Mouse (Mus musculus) testis, adult 2 months (tissue): ENCODE results near the gene Ptgir. TPM values are rescaled to one million over a fixed set of nuclear protein-coding genes. Genes with fewer than 3 reads are reported as not detected.

Source experiments
- H3K27ac ChIP-seq: fragments of 200-500 bp; 2 replicates; pipeline ENCODE4 v1.5.1; 2012; ENCODE audit warnings: low read depth, low read length; ENCODE audit not compliant: control insufficient read depth, insufficient read depth
- H3K27me3 ChIP-seq: fragments of 200-500 bp; 2 replicates; pipeline ENCODE4 v1.6.1; 2012; ENCODE audit warnings: mild to moderate bottlenecking, low read length, moderate library complexity; ENCODE audit not compliant: control insufficient read depth, insufficient read depth
- H3K36me3 ChIP-seq: fragments of 200-500 bp; 2 replicates; pipeline ENCODE4 v1.6.1; 2012; ENCODE audit warnings: mild to moderate bottlenecking, low read length; ENCODE audit not compliant: control insufficient read depth, insufficient read depth
- H3K4me1 ChIP-seq: fragments of 200-500 bp; 2 replicates; pipeline ENCODE4 v1.6.1; 2012; ENCODE audit warnings: low read length; ENCODE audit not compliant: control insufficient read depth, insufficient read depth
- H3K4me3 ChIP-seq: fragments of 200-500 bp; 2 replicates; pipeline ENCODE4 v1.5.1; 2012; ENCODE audit warnings: low read depth, mild to moderate bottlenecking, low read length, moderate library complexity, mixed read lengths; ENCODE audit not compliant: control insufficient read depth
- CTCF ChIP-seq: fragments of 200-500 bp; IDR thresholded peaks from 2 replicates; pipeline ENCODE4 v1.5.1; 2012; ENCODE audit warnings: low read depth, mild to moderate bottlenecking, inconsistent platforms, low read length, moderate library complexity; ENCODE audit not compliant: control insufficient read depth, insufficient read depth, insufficient replicate concordance
- POLR2A ChIP-seq: fragments of 200-500 bp; IDR thresholded peaks from 2 replicates; pipeline ENCODE4 v1.6.1; 2012; ENCODE audit warnings: low read depth, mild to moderate bottlenecking, inconsistent platforms, low read length, moderate library complexity; ENCODE audit not compliant: control insufficient read depth
- polyA plus RNA-seq: library from polyadenylated mRNA; depleted of rRNA; stranded (reverse); fragments of >200 nt; gene quantifications from 2 replicates; pipeline ENCODE4 v1.2.3, GENCODE M21; 2012

Ptgir gene
- polyA plus RNA-seq, 1 experiment = 0.20 TPM

DNA sequence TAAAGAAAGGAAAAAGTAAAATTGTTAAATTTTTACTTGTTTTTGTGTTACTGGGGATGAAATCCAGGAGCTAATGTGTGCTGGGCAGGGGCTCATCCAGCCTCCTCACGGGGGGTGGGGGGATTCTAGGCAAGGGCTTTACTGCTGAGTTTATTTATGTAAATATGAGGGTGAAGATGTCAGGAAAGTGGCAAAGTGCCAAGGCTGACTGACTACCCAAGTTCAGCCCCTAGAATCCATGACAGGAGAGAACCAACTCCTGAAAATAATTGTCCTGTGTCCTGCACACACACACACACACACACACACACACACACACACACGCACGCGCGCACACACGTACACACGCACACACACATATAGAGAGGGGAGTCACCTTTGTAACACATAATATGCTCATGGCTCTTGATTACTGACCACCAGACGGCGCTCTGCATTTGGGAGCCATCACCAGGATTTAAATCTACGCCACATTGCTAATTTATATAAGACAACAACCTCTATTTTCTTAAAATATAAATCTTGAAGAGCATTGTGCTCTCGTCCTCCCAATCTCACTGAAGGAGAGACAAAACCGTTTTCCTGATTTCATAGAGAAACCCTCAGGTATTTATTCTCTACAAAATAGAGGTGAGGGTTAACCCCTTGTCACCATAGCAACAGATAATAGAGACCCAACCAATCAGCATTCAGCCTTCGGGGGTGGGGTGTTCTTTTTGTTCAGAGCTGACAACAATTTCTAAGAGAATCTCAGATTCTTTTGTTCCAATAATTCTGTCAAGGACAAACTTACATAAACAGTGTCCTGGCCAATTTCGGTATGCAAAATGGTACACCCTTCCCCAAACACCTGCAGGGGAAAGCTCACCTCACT, 26.7 kb downstream of the Ptgir start:
- peaks cover 9% of the 10 kb centered on the region for H3K4me1 ChIP-seq
- TF ChIP-seq POLR2A (no peak), CTCF (0 out of 2 replicates have a peak, but pooled peaks have one; percentile 3)
- peak overlapping the region; percentile 77 for H3K4me3 ChIP-seq
- H3K27me3 ChIP-seq = no peaks in the 10 kb centered on the region
- H3K36me3 ChIP-seq = no peaks in the 10 kb centered on the region
- no peak overlapping the region for H3K27ac ChIP-seq

DNA sequence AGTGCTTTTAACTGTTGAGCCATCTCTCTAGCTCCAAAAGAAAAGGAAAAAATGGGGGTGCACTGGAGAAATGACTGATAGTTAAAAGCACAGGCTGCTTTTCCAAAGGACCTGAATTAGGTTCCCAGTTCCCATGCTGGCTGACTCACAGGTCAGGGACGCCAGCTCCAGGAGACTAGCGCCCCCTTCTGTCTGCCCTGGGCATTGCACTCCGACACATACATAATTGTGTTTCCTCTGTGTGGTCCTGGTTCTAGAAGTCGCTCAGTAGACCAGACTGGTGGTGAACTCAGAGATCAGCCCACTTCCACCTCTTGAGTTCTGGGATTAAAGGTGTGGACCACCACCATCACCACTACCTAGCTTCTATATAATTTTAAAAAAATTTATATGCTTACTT, 31.0 kb downstream of the Ptgir start:
- no peaks in the 10 kb centered on the region for H3K27me3 ChIP-seq

DNA sequence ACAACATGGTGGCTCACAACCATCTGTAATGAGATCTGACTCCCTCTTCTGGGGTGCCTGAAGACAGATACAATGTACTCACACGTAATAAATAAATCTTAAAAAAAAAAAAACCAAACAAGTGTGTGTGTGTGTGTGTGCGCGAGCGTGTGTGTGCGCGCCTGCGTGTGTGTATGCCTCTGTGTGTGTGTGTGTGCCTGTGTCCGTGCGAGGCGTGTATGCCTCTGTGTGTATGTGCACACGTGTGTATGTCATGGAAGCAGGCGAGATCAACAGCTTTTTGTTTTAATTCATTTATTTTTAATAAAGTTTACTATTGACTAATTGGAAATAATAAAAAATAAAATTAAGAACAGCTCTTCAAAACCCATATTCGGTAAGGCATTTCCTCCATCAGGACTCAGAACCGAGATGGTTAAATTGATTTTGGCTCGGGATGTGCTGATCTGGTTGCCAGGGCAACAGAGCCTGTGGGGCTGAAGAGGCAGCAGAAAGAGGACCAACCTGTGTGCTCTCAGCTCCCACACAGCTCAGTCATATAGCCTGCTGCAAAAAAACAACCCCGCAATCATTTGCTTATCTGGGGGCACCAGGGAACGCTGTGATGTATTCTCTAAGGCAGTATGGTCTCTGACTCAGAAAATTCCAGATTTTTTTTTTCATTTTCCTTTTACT, 32.0 kb downstream of the Ptgir start:
- H3K4me1 ChIP-seq = no peaks in the 10 kb centered on the region; the same call in 1 of the 2 replicates
- no peaks in the 10 kb centered on the region for H3K36me3 ChIP-seq
- TF ChIP-seq POLR2A = no peak
- TF ChIP-seq CTCF = no peak
- H3K27ac ChIP-seq = no peak overlapping the region
- no peak overlapping the region for H3K4me3 ChIP-seq
- no peaks in the 10 kb centered on the region for H3K27me3 ChIP-seq

More for the DNA sequence above, 31.0 kb downstream of the Ptgir start:
- H3K27ac ChIP-seq = no peak overlapping the region
- peak; percentile 95 for TF ChIP-seq CTCF
- TF ChIP-seq POLR2A = no peak
- no peaks in the 10 kb centered on the region for H3K36me3 ChIP-seq
- H3K4me1 ChIP-seq = peaks cover 4% of the 10 kb centered on the region
- H3K4me3 ChIP-seq = no peak overlapping the region

DNA sequence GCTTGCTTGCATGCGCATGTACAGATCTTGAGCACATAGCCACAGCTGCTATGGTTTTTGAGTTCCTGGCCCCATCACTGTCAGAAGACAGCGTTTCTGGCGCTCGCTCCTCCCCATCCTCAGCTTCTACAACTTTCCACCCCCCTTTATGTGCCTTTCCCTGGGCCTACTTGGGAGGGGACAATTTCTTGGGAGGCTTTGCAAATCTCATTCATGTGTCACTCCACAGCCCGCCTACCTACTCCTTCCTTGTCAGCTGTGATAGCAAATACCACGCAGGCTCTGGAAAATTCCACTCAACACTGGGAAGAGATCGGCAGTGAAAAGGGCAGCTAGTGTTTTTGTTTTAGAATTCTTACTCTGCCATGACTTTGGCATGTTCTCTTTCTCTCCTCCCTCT, 34.0 kb downstream of the Ptgir start:
- TF ChIP-seq POLR2A (no peak), CTCF (no peak)
- H3K27ac ChIP-seq = no peak overlapping the region
- H3K4me1 ChIP-seq = peaks cover 8% of the 10 kb centered on the region; the same call in 1 of the 2 replicates
- no peak overlapping the region for H3K4me3 ChIP-seq
- no peaks in the 10 kb centered on the region for H3K36me3 ChIP-seq
- no peaks in the 10 kb centered on the region for H3K27me3 ChIP-seq

DNA sequence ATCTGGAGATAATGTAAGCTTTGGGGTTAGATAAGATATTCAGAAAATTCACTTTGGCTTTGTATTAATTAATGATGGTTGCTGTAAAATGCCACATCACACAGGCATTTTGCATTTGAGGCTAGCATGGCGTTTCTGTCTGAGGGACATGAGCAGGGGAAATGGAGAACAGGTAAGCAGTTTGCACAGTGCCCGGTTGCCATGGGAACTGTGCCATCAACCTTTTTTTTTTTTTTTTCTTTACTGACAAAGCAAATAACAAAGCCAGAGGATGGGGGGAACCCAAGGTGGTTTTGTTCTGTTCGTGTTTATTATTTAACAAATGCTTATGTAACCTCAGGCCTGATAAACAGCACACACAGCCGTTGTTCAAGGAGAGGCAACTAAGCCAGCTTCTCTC, 36.6 kb downstream of the Ptgir start:
- no peak overlapping the region for H3K27ac ChIP-seq
- no peak overlapping the region for H3K4me3 ChIP-seq
- TF ChIP-seq POLR2A = no peak
- TF ChIP-seq CTCF = no peak
- H3K27me3 ChIP-seq = no peaks in the 10 kb centered on the region
- H3K4me1 ChIP-seq = peaks cover 19% of the 10 kb centered on the region
- no peaks in the 10 kb centered on the region for H3K36me3 ChIP-seq

DNA sequence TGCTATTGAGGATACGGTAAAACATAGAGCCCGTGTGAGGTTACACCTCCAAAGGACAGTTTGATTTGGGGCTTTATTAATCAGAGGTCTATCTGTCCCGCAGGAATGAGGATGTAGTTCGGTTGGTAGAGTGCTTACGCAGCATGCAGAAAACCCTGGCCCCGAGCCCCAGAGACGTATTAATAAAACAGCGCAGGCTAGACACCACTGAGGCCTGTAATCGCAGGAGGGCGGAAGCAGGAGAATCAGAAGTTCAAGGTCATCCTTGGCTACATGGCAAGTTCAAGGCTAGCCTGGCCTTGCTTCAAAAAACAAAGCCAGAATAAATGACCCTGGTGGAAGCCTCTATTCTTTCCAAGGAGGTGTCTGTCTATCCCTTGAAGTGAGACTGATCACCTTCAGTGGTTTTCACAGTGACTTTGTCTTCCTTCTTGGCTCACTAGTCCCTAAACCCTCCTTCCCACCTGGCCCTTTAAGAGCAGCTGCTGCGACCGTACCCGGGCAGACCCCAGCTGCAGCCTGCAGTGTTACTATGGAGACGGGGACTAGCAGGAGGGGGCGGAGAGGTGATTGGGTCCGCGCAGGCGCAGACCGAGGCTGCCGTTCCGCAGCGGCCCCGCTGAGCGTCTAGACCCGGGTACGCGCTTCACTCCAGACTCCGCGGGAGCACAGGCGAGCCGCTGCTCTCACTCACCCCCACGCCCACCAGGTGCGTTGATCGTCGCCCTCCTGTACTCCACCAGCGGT, 37.9 kb downstream of the Ptgir start, which contains the start of gene Pnmal2:
TSS of gene Pnmal2 (plus strand) at position 622 of the 747 bp plus-strand sequence.
- TF ChIP-seq POLR2A (peak; percentile 63), CTCF (no peak)
- Histone ChIP-seq H3K4me3 (peak within 1 kb of the TSS; percentile 83), H3K36me3 (no peaks in the 10 kb centered on the region), H3K4me1 (peaks cover 29% of the 10 kb centered on the region), H3K27me3 (no peaks in the 10 kb centered on the region), H3K27ac (peak within 1 kb of the TSS; percentile 82)

DNA sequence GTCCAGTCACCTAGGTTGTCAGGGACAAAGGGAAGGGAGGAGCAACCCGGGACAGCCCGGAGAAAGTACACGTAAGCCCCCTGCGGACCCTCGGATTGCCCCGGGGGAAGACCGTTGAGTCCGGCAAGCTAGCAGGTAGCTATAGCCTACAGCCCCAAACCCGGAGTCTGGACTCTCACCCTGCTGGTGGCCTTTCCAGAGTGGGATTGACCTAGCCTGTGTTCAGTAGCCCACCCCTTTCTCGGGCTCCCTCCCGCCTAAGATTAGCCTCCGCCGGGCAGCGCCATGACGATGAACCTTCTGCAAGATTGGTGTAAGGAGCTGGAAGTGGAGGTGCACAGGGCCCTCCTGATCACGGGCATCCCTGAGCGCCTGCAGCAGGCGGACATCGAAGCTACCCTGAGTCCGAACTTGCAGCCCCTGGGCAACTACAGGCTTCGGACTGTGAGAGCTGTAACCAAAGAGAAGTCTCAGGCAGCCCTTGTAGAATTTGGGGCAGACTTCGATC, 38.6 kb downstream of the Ptgir start:
- TF ChIP-seq CTCF = no peak
- TF ChIP-seq POLR2A = no peak
- Histone ChIP-seq H3K4me3 (peak overlapping the region; percentile 83), H3K27ac (peak overlapping the region; percentile 82), H3K27me3 (no peaks in the 10 kb centered on the region), H3K4me1 (peaks cover 31% of the 10 kb centered on the region), H3K36me3 (no peaks in the 10 kb centered on the region)
